Mouse (Mus musculus): ENCODE measurements around the gene Angel1.

The Angel1 gene

GRCm38 (mm10) chr12:86726120-86726640 lies at the start of gene Angel1:
Gene Angel1 (minus strand): TSS chr12:86726460.
- DNase-seq (ENCODE audit: low spot score in 2 of 2) = peak; percentile 92 to 94

GRCm38 (mm10) chr12:86775561-86776280 lies 49.5 kb upstream of the Angel1 start:
- DNase-seq (ENCODE audit: low spot score in 2 of 2) = peak; percentile 86 to 87

- no peak for DNase-seq (ENCODE audit: low spot score in 2 of 2)
Observed at GRCm38 (mm10) chr12:86772551-86772950, 46.3 kb upstream of the Angel1 start.

GRCm38 (mm10) chr12:86771823-86772427 lies 45.7 kb upstream of the Angel1 start:
- DNase-seq (ENCODE audit: low spot score in 2 of 2) = peak; percentile 85 to 91

GRCm38 (mm10) chr12:86770927-86771326 lies 44.7 kb upstream of the Angel1 start:
- no peak for DNase-seq (ENCODE audit: low spot score in 2 of 2)

- peak; percentile 88 to 92 for DNase-seq (ENCODE audit: low spot score in 2 of 2)
Observed at GRCm38 (mm10) chr12:86770261-86770670, 44.0 kb upstream of the Angel1 start.

GRCm38 (mm10) chr12:86769819-86770218 lies 43.6 kb upstream of the Angel1 start:
- DNase-seq (ENCODE audit: low spot score in 2 of 2) = no peak

- DNase-seq (ENCODE audit: low spot score in 2 of 2) = peak in 1 of 2 experiments; percentile 84
Observed at GRCm38 (mm10) chr12:86768986-86769580, 42.8 kb upstream of the Angel1 start.

GRCm38 (mm10) chr12:86767868-86768631 lies 41.8 kb upstream of the Angel1 start:
- peak in 1 of 2 experiments; percentile 59 for DNase-seq (ENCODE audit: low spot score in 2 of 2)

- DNase-seq (ENCODE audit: low spot score in 2 of 2) = no peak
Observed at GRCm38 (mm10) chr12:86766467-86766866, 40.2 kb upstream of the Angel1 start.

- DNase-seq (ENCODE audit: low spot score in 2 of 2) = no peak
Observed at GRCm38 (mm10) chr12:86764060-86764459, 37.8 kb upstream of the Angel1 start.

- DNase-seq (ENCODE audit: low spot score in 2 of 2) = no peak
Observed at GRCm38 (mm10) chr12:86761036-86761435, 34.8 kb upstream of the Angel1 start.

- DNase-seq (ENCODE audit: low spot score in 2 of 2) = peak in 1 of 2 experiments; percentile 21
Observed at GRCm38 (mm10) chr12:86734319-86734810, 8.1 kb upstream of the Angel1 start, which contains the start of gene Lrrc74a. Gene Lrrc74a (plus strand): TSS chr12:86734369.

GRCm38 (mm10) chr12:86725706-86726105 lies 554 bp downstream of the Angel1 start:
- DNase-seq (ENCODE audit: low spot score in 2 of 2) = no peak

GRCm38 (mm10) chr12:86724300-86724699 lies 2.0 kb downstream of the Angel1 start:
- DNase-seq (ENCODE audit: low spot score in 2 of 2) = no peak

- no peak for DNase-seq (ENCODE audit: low spot score in 2 of 2)
Observed at GRCm38 (mm10) chr12:86721453-86721852, 4.8 kb downstream of the Angel1 start.

GRCm38 (mm10) chr12:86719961-86720639 lies 6.2 kb downstream of the Angel1 start:
- DNase-seq (ENCODE audit: low spot score in 2 of 2) = no peak

- no peak for DNase-seq (ENCODE audit: low spot score in 2 of 2)
Observed at GRCm38 (mm10) chr12:86716962-86717361, 9.3 kb downstream of the Angel1 start.

- peak; percentile 44 to 54 for DNase-seq (ENCODE audit: low spot score in 2 of 2)
Observed at GRCm38 (mm10) chr12:86715401-86715800, 10.9 kb downstream of the Angel1 start.

GRCm38 (mm10) chr12:86714026-86714425 lies 12.2 kb downstream of the Angel1 start:
- no peak for DNase-seq (ENCODE audit: low spot score in 2 of 2)

- DNase-seq (ENCODE audit: low spot score in 2 of 2) = no peak
Observed at GRCm38 (mm10) chr12:86705843-86706242, 20.4 kb downstream of the Angel1 start.

All from heart, adult 9 months (tissue).